Mouse (Mus musculus) megakaryocyte, embryonic 14.5 days (primary cell): ENCODE measurements around the gene Cpped1. TPM values are rescaled to one million over a fixed set of nuclear protein-coding genes. Genes with fewer than 3 reads are reported as not detected.

Experiments used
- H3K27me3 ChIP-seq: replicated peaks from 2 replicates; pipeline ENCODE3; 2012; ENCODE audit warnings: inconsistent platforms
- H3K36me3 ChIP-seq: replicated peaks from 2 replicates; pipeline ENCODE3; 2012; ENCODE audit warnings: low read length, inconsistent platforms, mixed read lengths
- H3K4me1 ChIP-seq: 2 replicates; pipeline ENCODE4 v1.6.1; 2012; ENCODE audit warnings: inconsistent platforms
- H3K4me3 ChIP-seq: replicated peaks from 2 replicates; pipeline ENCODE3; 2012; ENCODE audit warnings: moderate library complexity, mild to moderate bottlenecking, inconsistent platforms
- H3K9me3 ChIP-seq: 2 replicates; pipeline ENCODE4 v1.6.1; 2012; ENCODE audit warnings: inconsistent platforms
- FLI1 ChIP-seq: IDR thresholded peaks from 2 replicates; pipeline ENCODE4 v1.6.1; 2012; ENCODE audit warnings: low read length, inconsistent platforms, mixed read lengths
- GATA1 ChIP-seq: IDR thresholded peaks from 3 replicates; pipeline ENCODE4 v1.6.1; 2012; ENCODE audit warnings: mixed read lengths, low read length, inconsistent platforms, borderline replicate concordance
- polyA plus RNA-seq: library from polyadenylated mRNA; stranded (reverse); fragments of >175 nt; gene quantifications from 2 replicates; pipeline ENCODE4 v1.2.3, GENCODE M21; 2012; ENCODE audit warnings: low replicate concordance; ENCODE audit not compliant: insufficient read depth

The Cpped1 gene
- polyA plus RNA-seq, 1 experiment = 11.2 TPM

- H3K36me3 ChIP-seq = peaks cover 93% of the 10 kb centered on the region
- H3K4me1 ChIP-seq = peaks cover 77% of the 10 kb centered on the region
- H3K9me3 ChIP-seq = peaks cover 8% of the 10 kb centered on the region
- H3K27me3 ChIP-seq = no peaks in the 10 kb centered on the region
- TF ChIP-seq GATA1 = no peak
- TF ChIP-seq FLI1 = no peak
- H3K4me3 ChIP-seq = no peak overlapping the region
Measured at GRCm38 (mm10) chr16:11848990-11849658, 60.1 kb downstream of the Cpped1 start.

DNA sequence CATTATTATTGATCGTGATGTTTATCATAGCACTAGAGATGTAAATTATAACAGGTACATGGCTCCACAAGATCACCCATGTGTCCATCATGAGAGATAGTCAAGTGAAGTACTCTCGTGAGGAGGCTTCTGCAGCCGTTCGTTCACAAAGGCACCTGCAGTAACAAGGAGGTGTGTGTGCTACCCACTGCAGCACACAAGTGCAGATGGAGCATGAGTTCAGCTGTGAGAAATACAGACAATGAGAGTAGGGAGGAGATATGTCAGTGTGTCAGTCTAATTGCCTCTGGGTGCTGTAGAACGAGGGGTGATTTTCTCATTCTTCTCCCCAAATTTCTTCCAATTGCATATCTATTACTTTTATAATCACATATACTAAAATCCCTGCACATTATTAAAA, 63.9 kb downstream of the Cpped1 start:
- H3K36me3 ChIP-seq = peaks cover 94% of the 10 kb centered on the region

GRCm38 (mm10) chr16:11843441-11843840, 65.8 kb downstream of the Cpped1 start:
- Histone ChIP-seq H3K27me3 (no peaks in the 10 kb centered on the region), H3K9me3 (peaks cover 4% of the 10 kb centered on the region; the same call in 1 of the 2 replicates), H3K4me3 (no peak overlapping the region), H3K4me1 (peaks cover 75% of the 10 kb centered on the region), H3K36me3 (peaks cover 88% of the 10 kb centered on the region)
- TF ChIP-seq GATA1 (no peak), FLI1 (no peak)

More for the DNA sequence above, 63.9 kb downstream of the Cpped1 start:
- H3K4me1 ChIP-seq = peaks cover 77% of the 10 kb centered on the region
- TF ChIP-seq FLI1 (no peak), GATA1 (no peak)
- H3K27me3 ChIP-seq = no peaks in the 10 kb centered on the region
- H3K4me3 ChIP-seq = no peak overlapping the region
- H3K9me3 ChIP-seq = peaks cover 12% of the 10 kb centered on the region

- Histone ChIP-seq H3K4me3 (no peak overlapping the region), H3K27me3 (no peaks in the 10 kb centered on the region), H3K9me3 (no peaks in the 10 kb centered on the region), H3K36me3 (peaks cover 59% of the 10 kb centered on the region), H3K4me1 (peaks cover 71% of the 10 kb centered on the region)
- TF ChIP-seq GATA1 (no peak), FLI1 (no peak)
Measured at GRCm38 (mm10) chr16:11833474-11833873, 75.8 kb downstream of the Cpped1 start.

- Histone ChIP-seq H3K9me3 (no peaks in the 10 kb centered on the region), H3K4me3 (no peak overlapping the region), H3K27me3 (no peaks in the 10 kb centered on the region), H3K4me1 (peaks cover 77% of the 10 kb centered on the region), H3K36me3 (peaks cover 68% of the 10 kb centered on the region)
- TF ChIP-seq GATA1 (no peak), FLI1 (no peak)
Measured at GRCm38 (mm10) chr16:11828816-11829215, 80.4 kb downstream of the Cpped1 start.

GRCm38 (mm10) chr16:11824833-11825232, 84.4 kb downstream of the Cpped1 start:
- Histone ChIP-seq H3K27me3 (no peaks in the 10 kb centered on the region), H3K36me3 (peaks cover 90% of the 10 kb centered on the region), H3K9me3 (no peaks in the 10 kb centered on the region), H3K4me1 (peaks cover 68% of the 10 kb centered on the region), H3K4me3 (no peak overlapping the region)
- no peak for TF ChIP-seq GATA1
- no peak for TF ChIP-seq FLI1

GRCm38 (mm10) chr16:11824385-11824784, 84.9 kb downstream of the Cpped1 start:
- Histone ChIP-seq H3K4me1 (peaks cover 67% of the 10 kb centered on the region), H3K4me3 (no peak overlapping the region), H3K27me3 (no peaks in the 10 kb centered on the region), H3K36me3 (peaks cover 90% of the 10 kb centered on the region), H3K9me3 (no peaks in the 10 kb centered on the region)
- no peak for TF ChIP-seq GATA1
- no peak for TF ChIP-seq FLI1

GRCm38 (mm10) chr16:11820791-11821190, 88.5 kb downstream of the Cpped1 start:
- Histone ChIP-seq H3K4me3 (no peak overlapping the region), H3K27me3 (no peaks in the 10 kb centered on the region), H3K36me3 (peaks cover 90% of the 10 kb centered on the region), H3K4me1 (peaks cover 45% of the 10 kb centered on the region), H3K9me3 (no peaks in the 10 kb centered on the region)
- TF ChIP-seq GATA1 (no peak), FLI1 (no peak)

DNA sequence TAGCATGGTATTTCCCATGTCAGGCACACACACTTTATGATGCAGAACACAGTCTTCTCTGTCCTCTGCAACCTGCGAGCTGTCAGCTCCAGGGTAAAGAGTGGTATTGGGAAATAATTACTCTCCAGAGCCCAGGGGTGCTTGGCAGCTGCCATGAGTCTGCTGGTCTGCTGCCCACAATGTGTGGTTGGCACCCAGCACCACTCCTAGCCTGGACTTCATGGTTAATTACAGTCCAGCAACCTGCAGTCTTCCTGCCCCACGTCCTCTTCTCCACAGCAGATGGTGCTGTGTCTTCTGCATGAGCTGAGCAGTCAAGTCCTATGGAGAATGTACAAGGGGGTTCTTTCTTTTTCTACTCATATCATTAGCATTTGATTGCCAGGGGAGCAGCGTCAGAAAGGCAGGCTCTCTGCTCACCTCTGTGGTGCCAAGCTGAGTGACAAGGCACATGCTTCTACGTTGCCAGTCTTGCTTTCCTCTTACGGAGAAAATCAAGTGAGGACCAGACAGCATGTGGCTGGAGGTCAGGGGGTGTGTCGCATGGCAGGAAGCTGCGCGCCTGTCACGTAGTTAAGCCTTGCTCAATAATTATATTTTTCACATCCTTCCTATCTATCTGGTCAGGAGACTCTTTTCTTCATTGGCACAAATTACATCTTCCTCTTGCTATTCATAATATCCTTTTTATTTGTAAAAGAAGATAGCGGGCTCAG, 94.2 kb downstream of the Cpped1 start:
- no peaks in the 10 kb centered on the region for H3K9me3 ChIP-seq
- H3K27me3 ChIP-seq = no peaks in the 10 kb centered on the region
- no peak overlapping the region for H3K4me3 ChIP-seq
- no peak for TF ChIP-seq GATA1
- TF ChIP-seq FLI1 = no peak
- H3K36me3 ChIP-seq = peaks cover 84% of the 10 kb centered on the region
- peaks cover 35% of the 10 kb centered on the region for H3K4me1 ChIP-seq

DNA sequence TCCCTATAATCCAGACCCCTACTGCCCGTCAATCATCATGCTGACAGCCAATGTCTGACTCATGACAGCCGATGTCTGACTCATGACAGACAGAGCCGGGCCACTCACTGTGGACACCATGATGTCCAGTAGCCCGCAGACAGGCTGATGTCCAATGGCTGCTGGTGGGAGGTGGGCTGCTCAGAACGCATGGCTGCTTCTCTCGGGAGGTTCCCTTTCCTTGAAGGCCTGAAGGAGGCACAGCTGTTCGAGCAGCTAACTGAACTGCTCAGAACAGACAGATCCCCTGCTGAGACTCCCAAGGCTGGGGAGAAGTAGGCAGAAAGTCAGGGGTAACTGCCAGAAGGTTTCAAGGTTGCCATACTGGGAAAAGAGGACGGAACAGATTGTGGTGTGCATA, 97.1 kb downstream of the Cpped1 start:
- Histone ChIP-seq H3K4me1 (peaks cover 33% of the 10 kb centered on the region), H3K27me3 (no peaks in the 10 kb centered on the region), H3K36me3 (peaks cover 79% of the 10 kb centered on the region), H3K4me3 (no peak overlapping the region), H3K9me3 (no peaks in the 10 kb centered on the region)
- TF ChIP-seq FLI1 = no peak
